Comparison of ENCODE assay signal across 4 mouse cellular contexts in the genomic region with DNA sequence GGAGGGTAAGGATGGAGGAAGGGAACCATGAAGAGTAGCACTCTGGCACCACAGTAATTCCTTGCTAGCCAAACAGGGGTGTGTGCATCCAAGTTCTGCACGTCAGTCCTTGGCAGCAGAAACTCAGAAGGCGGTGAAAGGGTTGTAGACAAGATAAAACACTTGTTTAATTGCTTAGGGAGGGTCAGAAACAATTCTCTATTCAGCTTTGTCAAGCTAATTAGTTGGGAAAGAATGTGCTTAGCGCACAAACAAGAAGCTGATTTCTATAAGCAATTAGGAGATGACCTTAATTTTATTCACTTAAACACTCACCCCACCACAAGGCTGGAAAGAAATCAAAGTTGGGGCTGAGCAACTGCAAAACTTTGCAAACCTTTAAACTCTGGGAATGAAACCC.
"Had no signal": no experiment of that assay in that cellular context is flagged by ENCODE, and none has a peak within 500 bp of the region (broad histone marks: within the 10 kb centered on the region; RNA-seq: fewer than 3 reads in every experiment).

No protein-coding gene starts in this region.

- DNase-seq: kidney, postnatal 10 days; kidney, postnatal 4 days; liver; thymus, postnatal 4 days had no signal
